Mouse (Mus musculus) adrenal gland, postnatal 4 days (tissue): ENCODE results near the gene Crtap. TPM values are rescaled to one million over a fixed set of nuclear protein-coding genes. Genes with fewer than 3 reads are reported as not detected.
A peak's percentile ranks its signal among the peaks of the same experiment; 100 is the strongest.

ENCODE experiments used
- DNase-seq, 2 experiments: peaks; one replicate each; pipeline ENCODE4 v3.0.0; 2021 to 2022; ENCODE audit warnings: low spot score in 2 of 2, mixed read lengths in 2 of 2
- long read RNA-seq, 2 experiments: library from polyadenylated mRNA; stranded (forward); transcript quantifications; one replicate each; pipeline ENCODE4 v2.0.0; 2021
- total RNA-seq, 2 experiments: library from RNA; stranded (reverse); gene quantifications; 2 replicates each; pipeline ENCODE4 v1.2.3; 2021

Gene Crtap
- total RNA-seq, result 100 to 1,000 TPM; 155 to 160 TPM
- long read RNA-seq, experiment 1, transcript Crtap-201 (7 exons, 1,674 nt), result major isoform, 115 of 121 reads
- long read RNA-seq, experiment 1, partial matches to known transcripts, result 2 of 121 reads
- long read RNA-seq, experiment 1, other reads (novel, unspliced or antisense), result 4 of 121 reads
- long read RNA-seq, experiment 2, transcript Crtap-201 (7 exons, 1,674 nt), result major isoform, 275 of 289 reads
- long read RNA-seq, experiment 2, partial matches to known transcripts, result 5 of 289 reads
- long read RNA-seq, experiment 2, other reads (novel, unspliced or antisense), result 9 of 289 reads

- peak; percentile 46 to 60 for DNase-seq
These were observed at the start of gene Crtap for GRCm38 (mm10) chr9:114389905-114390748. Gene Crtap, minus strand, starts transcription at chr9:114390675.

GRCm38 (mm10) chr9:114435668-114436067 is 45.2 kb upstream of the Crtap start:
- no peak for DNase-seq

- no peak for DNase-seq
These were observed 37.8 kb upstream of the Crtap start for GRCm38 (mm10) chr9:114428103-114428834.

DNA sequence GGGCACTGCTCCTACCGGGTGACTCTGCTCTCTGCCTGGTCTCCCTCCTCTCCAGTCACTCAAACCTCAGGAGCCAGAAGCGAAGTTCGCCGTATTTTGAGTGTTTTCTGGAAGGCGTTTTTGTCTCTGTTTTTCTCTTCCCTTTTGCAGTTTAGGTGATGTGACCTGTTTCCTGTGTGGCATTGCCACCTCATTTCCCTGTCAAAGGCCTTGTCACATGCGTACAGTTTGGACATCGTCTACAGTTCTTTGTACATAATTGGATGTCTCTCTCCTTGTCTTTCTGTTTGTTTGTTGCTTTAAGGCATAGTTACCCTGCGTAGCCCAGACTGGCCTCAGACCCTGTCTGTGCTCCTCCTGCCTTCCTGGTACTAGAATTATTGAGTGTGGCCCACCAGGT is 37.0 kb upstream of the Crtap start:
- DNase-seq, result no peak

DNA sequence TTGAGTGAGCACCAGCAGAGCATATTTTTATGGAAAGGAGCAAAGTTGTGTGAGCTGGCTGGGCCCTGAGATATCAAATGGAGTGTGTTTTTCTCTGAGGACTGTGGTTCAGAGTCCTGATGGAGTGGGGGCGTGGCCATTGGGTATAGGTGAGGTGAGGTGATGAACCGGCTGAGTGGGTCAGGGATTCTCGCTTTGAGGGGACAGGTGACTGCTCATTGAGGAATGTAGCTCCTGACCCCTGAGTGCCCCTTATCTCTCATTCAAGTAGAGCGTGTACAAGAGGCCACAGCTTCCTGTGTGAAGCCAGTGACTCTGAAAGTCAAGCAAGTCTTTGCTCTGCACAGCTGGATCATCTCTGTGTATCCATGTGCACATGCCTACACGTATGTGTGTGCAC is 35.7 kb upstream of the Crtap start:
- DNase-seq, result no peak

GRCm38 (mm10) chr9:114425576-114425975 is 35.1 kb upstream of the Crtap start:
- DNase-seq, result no peak

DNA sequence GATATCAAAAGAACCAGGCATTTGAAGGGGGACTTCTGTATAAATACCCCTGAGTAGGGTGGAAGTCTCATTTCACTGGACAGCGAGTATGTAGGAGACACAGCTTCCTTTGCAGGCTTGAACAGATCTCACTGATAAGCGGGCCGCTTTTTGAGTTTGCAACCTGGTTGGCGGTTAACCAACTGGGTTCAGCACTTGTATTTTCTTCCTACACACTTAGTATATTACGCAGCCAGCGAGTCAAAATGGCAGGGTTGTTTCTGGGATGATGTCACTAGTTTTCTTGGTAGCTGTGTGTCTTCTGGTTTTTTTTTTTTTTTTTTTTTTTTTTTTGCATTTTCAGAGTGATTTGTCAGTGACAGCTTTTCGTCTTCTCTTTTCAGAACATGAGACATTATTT is 31.3 kb upstream of the Crtap start:
- DNase-seq, result no peak

DNA sequence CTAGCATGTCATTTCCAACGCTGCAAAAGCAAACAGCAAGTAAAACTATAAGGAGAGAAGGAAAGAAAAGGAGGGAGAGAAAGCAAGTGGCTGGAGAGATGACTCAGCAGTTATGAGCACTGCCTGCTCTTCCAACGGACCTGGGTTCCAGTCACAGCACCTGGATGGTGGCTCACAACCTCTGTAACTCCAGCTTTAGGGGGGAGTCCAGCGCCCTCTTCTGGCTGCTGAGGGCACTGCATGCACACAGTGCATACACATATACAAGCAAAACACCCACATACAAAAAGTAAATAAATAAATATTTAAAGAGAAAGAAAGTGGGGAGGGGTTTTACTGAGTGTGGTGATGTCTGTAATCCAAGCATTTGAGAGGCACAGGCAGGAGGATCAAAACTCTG is 30.6 kb upstream of the Crtap start:
- DNase-seq, result no peak

DNA sequence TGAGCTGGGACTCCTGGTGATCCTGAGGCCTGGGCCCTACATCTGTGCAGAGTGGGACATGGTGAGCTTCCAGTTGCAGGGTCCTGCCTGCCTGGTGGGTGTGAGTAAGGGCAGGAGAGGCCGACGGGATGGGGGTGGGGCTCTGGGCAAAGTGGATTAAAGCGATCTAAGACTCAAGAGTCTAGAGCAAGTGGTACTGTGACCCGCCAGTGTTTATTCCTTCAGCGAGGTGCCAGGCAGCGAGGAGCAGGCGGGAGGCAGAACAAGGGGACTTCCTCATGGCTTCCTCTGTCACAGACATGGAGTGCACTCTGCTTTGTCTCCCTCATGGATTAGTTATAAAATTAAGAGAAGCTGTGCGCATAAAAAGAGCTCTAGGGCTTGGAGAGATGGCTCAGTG is 30.0 kb upstream of the Crtap start:
- no peak for DNase-seq

DNA sequence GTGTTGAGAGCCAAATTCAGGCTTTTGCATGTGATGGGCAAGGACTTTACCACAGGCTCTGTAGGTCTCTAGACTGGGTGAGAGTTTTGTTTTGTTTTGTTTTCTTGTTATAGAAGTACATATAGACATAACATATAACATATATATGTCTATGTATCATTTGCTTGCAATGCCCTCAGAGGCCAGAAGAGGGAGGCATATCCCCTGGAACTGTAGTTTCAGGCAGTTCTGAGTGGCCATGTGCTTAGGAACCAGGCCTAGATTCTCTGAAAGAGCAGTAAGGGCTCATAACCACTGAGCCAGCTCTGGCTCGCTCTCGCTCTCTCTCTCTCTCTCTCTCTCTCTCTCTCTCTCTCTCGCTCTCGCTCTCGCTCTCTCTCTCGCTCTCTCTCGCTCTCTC is 27.7 kb upstream of the Crtap start:
- no peak for DNase-seq

DNA sequence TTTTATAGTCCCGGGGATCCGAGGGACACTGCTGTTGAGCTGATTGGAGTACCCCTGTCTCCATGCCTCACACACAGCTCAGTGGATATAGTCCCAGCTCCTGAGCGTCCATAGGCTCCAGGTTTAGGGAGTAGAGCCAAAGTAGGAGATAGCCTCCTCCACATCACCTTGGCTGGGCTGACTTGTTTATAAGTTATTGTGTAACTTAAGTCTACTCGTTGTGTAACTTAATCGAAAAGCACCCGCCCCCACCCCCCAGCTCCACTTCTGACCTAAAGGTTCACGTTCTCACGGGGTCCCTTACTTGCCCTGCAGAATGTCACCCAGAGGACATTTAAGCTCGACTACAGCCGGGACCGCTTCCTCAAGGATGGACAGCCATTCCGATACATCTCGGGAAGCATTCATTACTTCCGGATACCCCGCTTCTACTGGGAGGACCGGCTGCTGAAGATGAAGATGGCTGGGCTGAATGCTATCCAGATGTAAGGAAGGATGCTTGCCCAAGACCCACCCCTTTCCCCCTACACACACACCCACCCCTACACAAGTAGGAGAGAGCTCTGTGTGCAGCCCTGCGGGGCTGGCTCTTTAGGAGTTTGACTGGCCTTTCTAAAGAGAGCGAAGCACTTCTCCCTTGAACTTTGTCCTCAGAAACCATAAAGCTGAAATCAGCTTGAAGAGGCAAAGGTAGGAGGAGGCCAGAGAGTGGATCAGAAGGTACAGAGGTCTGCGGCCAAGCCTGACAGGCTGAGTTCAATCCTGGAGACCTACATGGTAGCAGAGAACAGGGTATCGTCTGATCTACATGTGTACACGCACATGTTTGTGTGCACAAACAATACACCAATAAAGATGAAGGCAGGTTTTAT is 26.4 kb upstream of the Crtap start:
- DNase-seq, result no peak

- DNase-seq, result peak in 1 of 2 experiments; percentile 14
These were observed 25.2 kb upstream of the Crtap start for GRCm38 (mm10) chr9:114415701-114416100.

- no peak for DNase-seq
These were observed 23.4 kb upstream of the Crtap start for GRCm38 (mm10) chr9:114413866-114414265.

- DNase-seq, result no peak
These were observed 21.9 kb upstream of the Crtap start for GRCm38 (mm10) chr9:114412406-114412805.

- DNase-seq, result no peak
These were observed 20.8 kb upstream of the Crtap start for GRCm38 (mm10) chr9:114411295-114411694.

DNA sequence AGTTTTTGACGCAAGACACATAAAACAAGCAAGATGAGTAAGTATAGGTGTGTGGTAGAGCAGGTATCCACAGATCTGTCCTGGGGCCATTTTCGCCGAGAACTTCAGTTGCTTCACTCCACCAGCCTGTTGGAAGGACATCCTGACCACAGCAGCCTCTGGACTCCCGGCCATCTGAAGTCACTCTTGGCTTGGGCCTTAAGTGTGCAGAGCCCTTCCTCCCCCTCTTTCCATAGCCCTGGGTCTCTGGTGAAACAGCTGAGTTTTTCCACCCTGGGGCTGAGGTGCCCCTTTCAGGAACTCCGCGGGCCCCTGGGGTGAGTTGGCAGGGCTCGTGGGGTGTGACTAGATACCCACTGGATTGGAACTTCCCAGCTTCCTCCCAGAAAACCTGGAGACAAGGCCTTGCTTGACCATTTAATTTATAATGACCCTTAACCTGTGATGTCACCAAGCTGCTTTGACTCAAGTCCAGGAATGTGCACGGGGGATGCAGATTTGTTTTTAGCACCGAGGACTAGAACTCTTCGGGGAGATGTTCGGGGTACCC is 19.9 kb upstream of the Crtap start:
- DNase-seq, result no peak

DNA sequence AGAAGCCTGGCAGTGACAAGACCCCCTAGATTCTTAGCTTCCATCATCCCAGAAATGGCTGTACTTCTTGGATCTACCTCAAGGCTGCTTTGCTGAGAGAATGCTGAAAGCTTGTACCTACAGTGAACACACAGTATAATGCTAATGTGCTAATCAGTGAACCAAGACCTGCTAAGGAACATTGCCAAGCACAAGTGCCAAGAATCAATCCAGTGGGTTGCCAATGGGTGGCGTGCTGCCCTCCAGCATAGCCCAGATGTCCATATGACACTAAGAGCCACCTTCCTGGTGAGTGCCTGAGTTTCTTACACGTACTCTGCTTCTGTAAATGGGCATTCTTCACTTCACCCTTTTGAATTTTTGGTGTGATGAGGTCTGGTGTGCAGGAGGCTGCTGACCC is 17.2 kb upstream of the Crtap start:
- no peak for DNase-seq

GRCm38 (mm10) chr9:114401685-114402080 is 11.2 kb upstream of the Crtap start:
- DNase-seq, result no peak

DNA sequence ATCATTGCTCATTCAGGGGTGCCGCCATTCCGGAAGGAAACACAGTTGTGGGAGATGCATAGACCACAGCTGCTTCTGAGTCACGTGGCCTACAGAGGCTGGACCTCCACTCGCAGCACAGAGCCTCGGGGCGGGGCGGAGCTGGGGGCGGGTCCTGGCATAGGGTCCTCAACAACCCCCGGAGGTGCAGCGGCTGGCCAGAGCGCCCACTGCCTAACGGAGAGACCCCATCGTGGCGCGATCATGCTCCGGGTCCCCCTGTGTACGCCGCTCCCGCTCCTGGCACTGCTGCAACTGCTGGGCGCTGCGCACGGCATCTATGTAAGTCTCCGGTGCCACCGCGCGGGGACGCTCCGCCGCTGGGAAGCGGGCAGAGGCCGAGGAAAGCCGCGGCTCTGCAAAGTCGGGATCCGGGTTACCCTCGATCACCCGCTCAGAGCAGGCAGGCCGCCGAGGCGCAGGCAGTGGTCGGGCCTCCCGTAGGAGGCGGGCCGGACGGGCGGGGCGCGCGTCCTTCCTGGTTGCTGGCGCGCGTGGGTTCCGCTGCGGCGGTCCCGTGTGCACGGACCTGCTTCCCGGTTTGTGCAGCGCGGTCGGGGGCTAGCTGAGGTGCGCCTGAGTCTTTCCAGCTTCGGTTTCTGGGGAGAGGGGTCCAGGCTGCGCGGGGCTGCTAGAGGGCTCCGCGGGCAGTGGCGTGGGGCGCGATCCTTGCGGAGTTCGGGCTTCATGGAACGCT is 10.6 kb upstream of the Crtap start, which contains the start of the genes Glb1 and Tmppe:
Glb1 (plus strand) TSS at position 128 of the 736 bp plus-strand sequence.
Tmppe (plus strand) TSS at position 157 of the 736 bp plus-strand sequence.
- DNase-seq, result peak; percentile 43 to 67

- DNase-seq, result no peak
These were observed 10.1 kb upstream of the Crtap start for GRCm38 (mm10) chr9:114400588-114400948.
